8 mouse cellular contexts compared by ENCODE assay signal in the genomic region with DNA sequence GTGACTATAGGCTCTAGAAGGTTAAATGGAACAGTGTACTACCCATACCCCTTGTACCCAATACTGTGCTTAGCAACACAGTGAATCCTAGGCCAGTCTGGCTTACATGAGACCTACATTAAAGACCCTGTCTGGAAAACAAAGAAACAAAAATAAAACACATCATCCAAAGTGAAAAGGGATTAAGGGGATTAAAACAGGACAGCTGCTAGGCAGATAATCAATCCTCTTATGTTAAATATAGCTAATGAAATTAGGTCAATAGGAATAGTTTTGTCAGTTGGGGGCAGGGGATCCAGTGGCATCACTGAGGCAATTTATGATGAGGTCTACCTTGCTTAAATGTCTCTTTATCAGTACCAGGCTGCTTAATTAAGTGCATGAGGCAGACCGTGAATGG. TPM values are rescaled to one million over a fixed set of nuclear protein-coding genes. Genes with fewer than 3 reads are reported as not detected.
DNase-seq lines count a peak whose midpoint lies in the region; ATAC-seq and TF ChIP-seq lines count a peak whose summit lies in the region.

A gene (plus strand): TSS at position 322 of the 400 bp plus-strand sequence.

- H3K27me3 ChIP-seq in kidney, postnatal 0 days (ENCODE audit: insufficient read depth, low read length): no peaks in the 10 kb centered on the region

- DNase-seq in kidney, postnatal 0 days (ENCODE audit: low spot score): no peak
- no peak for DNase-seq in kidney, adult 11 months
- DNase-seq in adrenal gland, postnatal 36 days: no peak
- DNase-seq in heart, postnatal 10 days: no peak
- DNase-seq in urinary bladder, adult 18-20 months (ENCODE audit: low spot score in 2 of 2): no peak
- DNase-seq in testis, postnatal 10 days (ENCODE audit: low spot score): no peak
- no peak for DNase-seq in thymus, postnatal 25 days

- H3K4me2 ChIP-seq in kidney, postnatal 0 days (ENCODE audit: low read length): no peak within 1 kb of the TSS

- H3K9me3 ChIP-seq in kidney, postnatal 0 days (replicated peaks; ENCODE audit: low read length): no peaks in the 10 kb centered on the region

- intact Hi-C loops in heart, postnatal 10 days (cut with DNase I): no loop called here

- H3K36me3 ChIP-seq in kidney, postnatal 0 days (ENCODE audit: insufficient read depth, low read length): no peaks in the 10 kb centered on the region

- H3K4me3 ChIP-seq in kidney, postnatal 0 days (replicated peaks; ENCODE audit: low read depth, low read length): no peak within 1 kb of the TSS

- no peak for ATAC-seq in kidney, postnatal 0 days (replicated peaks; ENCODE audit: low FRiP score, low read depth)
- no peak for ATAC-seq in megakaryocyte, adult 5-6 weeks (ENCODE audit: poor library complexity, severe bottlenecking)

- H3K27ac ChIP-seq in kidney, postnatal 0 days: no peak within 1 kb of the TSS

- H3K9ac ChIP-seq in kidney, postnatal 0 days (ENCODE audit: low read depth, low read length): no peak within 1 kb of the TSS

- H3K4me1 ChIP-seq in kidney, postnatal 0 days (replicated peaks; ENCODE audit: insufficient read depth, low read length): no peaks in the 10 kb centered on the region

- 83% methylated on average over 1 of the region's 1 CpGs for WGBS in kidney, postnatal 0 days

- TF ChIP-seq CTCF in kidney, postnatal 0 days (IDR thresholded peaks at IDR 0.05; ENCODE audit: low read depth): no peak

RNA-seq across cellular contexts. Expression of the gene that starts here (rescaled TPM):
- polyA plus RNA-seq in kidney, postnatal 0 days (2015; fragmentation: Nextera tagmentation; extraction: Ambion mirVana): 10.3 and 11.3 TPM in 2 replicates
- 10 to 100 TPM; 21.6 to 22.1 TPM for total RNA-seq in adrenal gland, postnatal 36 days (2021)
- total RNA-seq in heart, postnatal 10 days (2021): 10 to 100 TPM; 14.3 to 16.9 TPM
- 20.4 and 21.3 TPM in 2 replicates for total RNA-seq in megakaryocyte, adult 5-6 weeks (2015)
- 28.0 and 29.7 TPM in 2 replicates for total RNA-seq in megakaryocyte, adult 5-6 weeks (2017)
